Mouse (Mus musculus) spleen, postnatal 14 days (tissue): Measurements from ENCODE around the gene Mmgt2.

Experiments
- DNase-seq, 2 experiments: peaks; one replicate each; pipeline ENCODE4 v3.0.0; 2021 to 2022; ENCODE audit warnings: low spot score in 2 of 2

Gene Mmgt2

GRCm38 (mm10) chr11:62621586-62622283, 26.7 kb upstream of the Mmgt2 start:
- DNase-seq, result no peak

- no peak for DNase-seq
These were observed 25.6 kb upstream of the Mmgt2 start for GRCm38 (mm10) chr11:62622850-62623249.

GRCm38 (mm10) chr11:62624341-62625291, 23.8 kb upstream of the Mmgt2 start:
- DNase-seq, result no peak

- DNase-seq, result no peak
These were observed 18.9 kb upstream of the Mmgt2 start for GRCm38 (mm10) chr11:62629352-62630224.

GRCm38 (mm10) chr11:62630225-62630821, 18.1 kb upstream of the Mmgt2 start:
- DNase-seq, result no peak

GRCm38 (mm10) chr11:62631138-62631537, 17.3 kb upstream of the Mmgt2 start:
- no peak for DNase-seq

GRCm38 (mm10) chr11:62635406-62635805, 13.1 kb upstream of the Mmgt2 start:
- DNase-seq, result no peak

- no peak for DNase-seq
These were observed 12.2 kb upstream of the Mmgt2 start for GRCm38 (mm10) chr11:62636105-62636839.

GRCm38 (mm10) chr11:62636840-62637221, 11.6 kb upstream of the Mmgt2 start:
- no peak for DNase-seq

- no peak for DNase-seq
These were observed 11.1 kb upstream of the Mmgt2 start for GRCm38 (mm10) chr11:62637401-62637800.

GRCm38 (mm10) chr11:62637806-62638205, 10.7 kb upstream of the Mmgt2 start:
- DNase-seq, result no peak

- DNase-seq, result no peak
These were observed 10.1 kb upstream of the Mmgt2 start for GRCm38 (mm10) chr11:62638402-62638801.

- DNase-seq, result no peak
These were observed 8.1 kb upstream of the Mmgt2 start for GRCm38 (mm10) chr11:62640378-62640777.

GRCm38 (mm10) chr11:62642023-62642844, 6.2 kb upstream of the Mmgt2 start:
- DNase-seq, result no peak

GRCm38 (mm10) chr11:62643011-62643631, 5.3 kb upstream of the Mmgt2 start:
- no peak for DNase-seq

- no peak for DNase-seq
These were observed 4.6 kb upstream of the Mmgt2 start for GRCm38 (mm10) chr11:62643681-62644363.

- no peak for DNase-seq
These were observed 3.7 kb upstream of the Mmgt2 start for GRCm38 (mm10) chr11:62644602-62645336.

- no peak for DNase-seq
These were observed 3.2 kb upstream of the Mmgt2 start for GRCm38 (mm10) chr11:62645337-62645675.
